Mouse (Mus musculus) mature B cell (primary cell): ENCODE measurements around the gene Rab28.

Experiments
- in situ Hi-C: fragments of 300-500 bp; cut with MboI; formaldehyde crosslinking; loops from 2 replicates; pipeline ENCODE4 v1.14.3; 2019

Rab28 gene

DNA sequence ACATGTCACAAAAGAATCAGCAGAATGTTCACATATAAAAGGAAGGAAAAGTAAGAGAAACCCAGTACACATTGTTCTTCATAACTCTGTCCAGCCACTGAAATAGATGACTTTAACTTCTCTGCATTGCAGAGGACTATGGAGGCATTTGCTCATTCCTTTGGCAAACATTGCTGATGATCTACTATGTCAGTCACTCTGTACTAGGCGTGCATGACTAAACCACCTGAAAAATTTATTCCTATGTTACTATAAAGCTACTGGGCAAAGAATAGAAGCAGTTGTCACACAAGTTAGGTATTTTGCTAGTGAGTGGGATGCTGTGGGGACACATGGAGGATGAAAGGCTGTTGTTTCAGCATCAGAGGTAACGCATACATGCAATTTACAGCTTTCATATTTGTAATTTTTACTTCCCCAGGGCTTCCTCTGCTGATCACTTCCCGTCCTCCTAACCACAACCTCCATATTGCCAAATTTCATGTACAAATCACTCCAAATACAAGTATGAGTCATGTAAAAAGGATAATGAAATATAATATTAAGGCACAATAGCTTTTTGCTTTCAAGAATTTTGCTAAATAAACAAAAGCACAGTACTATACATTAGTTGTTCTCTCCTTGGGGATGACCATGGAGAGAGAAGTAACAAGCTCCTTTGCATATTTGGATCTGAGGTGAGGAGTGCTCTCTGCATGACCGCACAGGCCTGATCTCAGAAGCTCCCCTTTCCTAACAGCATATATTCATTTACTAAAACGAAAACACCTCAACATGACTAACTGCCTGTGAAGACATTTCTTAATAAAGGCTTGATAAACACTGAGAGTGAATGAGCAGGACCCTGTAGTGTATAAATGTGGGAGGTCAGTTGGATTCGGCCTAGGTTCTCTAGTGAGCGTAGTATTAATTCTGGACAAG, 80.5 kb downstream of the Rab28 start:
- in situ Hi-C loops, result no loop called here

DNA sequence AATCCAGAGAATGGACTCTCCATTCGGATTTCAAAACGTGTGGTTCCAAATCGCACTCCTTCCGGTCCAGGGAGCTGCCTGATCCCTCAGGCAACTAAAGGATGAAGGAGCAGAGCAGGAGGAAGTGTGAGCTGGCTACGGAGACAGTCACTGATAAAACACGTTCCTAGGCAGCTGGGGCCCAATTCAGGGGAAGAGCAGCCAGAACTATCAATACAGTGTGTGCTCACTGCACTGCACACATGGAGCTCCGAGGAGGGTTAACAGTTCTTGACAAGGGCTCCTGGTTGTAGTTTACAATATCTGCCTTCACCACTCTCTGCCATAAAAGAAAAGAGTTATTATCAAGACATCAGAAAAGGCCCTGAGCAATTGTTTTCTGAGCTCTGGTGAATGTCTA, 82.4 kb downstream of the Rab28 start:
- in situ Hi-C loops, result no loop called here

DNA sequence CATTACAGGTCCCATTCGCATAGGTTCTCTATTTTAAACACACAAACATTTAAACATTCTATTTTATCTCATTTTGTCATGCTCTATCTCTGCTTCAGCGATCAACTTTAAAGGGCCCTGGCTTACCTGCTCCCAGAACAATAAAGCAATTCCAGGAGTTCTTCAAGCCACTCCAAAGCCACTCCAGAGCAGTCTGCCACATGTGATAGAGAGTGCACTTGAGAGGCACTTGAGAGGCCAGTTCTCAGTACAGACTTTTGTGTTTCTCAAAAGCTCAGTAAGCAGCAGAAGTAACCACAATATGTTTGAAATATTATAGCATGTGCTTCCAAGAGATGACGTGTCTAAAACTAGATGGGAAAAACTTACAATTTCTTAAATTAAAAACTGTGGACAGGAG, 86.2 kb downstream of the Rab28 start:
- in situ Hi-C loops, result no loop called here

DNA sequence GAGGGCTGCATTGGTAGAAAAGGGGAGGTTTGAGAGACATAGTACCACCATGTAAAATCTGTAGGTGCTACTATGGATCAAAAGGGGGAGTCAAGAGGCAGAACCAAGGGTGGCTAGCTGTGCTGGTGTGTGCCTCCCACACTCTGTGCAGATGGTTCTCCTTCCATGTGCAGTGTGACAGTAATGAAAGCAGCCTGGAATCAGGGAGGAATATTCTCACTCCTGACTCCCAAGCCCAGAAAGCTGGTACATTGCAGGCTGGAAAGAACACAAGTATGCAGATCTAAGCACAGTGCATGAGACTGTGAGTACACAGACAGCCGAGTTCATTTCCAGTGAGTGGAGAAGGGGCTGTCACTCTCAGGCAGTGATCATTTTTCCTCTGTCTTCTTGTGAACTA, 89.0 kb downstream of the Rab28 start:
- in situ Hi-C loops, result no loop called here

DNA sequence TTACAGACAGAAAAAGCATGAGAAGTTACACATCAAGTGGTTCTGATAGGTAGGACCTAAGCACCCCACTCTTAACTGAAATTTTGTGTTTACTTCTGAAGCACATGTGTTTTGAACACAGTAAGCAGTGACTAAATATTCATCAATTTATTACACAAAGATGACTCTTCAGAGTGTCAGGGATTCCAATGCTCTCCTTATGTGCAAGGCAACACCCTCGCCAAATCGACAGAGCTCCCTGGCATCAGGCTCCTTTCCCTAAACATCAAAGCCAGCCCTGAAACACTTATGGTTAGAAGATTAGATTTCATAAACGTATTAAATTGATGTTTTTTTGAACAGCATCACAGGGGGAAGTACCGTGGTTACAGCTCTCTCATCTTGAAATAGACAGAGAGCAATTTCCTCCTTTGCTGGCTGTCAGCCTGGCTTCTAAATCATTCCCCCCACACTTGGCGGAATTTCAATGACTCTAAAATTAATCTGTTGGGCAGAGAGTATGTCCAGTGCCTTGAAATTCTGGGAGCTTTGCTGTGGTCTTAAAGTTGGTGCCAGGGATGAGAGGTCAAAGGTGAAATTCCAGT, 97.4 kb downstream of the Rab28 start:
- in situ Hi-C loops, result no loop called here

DNA sequence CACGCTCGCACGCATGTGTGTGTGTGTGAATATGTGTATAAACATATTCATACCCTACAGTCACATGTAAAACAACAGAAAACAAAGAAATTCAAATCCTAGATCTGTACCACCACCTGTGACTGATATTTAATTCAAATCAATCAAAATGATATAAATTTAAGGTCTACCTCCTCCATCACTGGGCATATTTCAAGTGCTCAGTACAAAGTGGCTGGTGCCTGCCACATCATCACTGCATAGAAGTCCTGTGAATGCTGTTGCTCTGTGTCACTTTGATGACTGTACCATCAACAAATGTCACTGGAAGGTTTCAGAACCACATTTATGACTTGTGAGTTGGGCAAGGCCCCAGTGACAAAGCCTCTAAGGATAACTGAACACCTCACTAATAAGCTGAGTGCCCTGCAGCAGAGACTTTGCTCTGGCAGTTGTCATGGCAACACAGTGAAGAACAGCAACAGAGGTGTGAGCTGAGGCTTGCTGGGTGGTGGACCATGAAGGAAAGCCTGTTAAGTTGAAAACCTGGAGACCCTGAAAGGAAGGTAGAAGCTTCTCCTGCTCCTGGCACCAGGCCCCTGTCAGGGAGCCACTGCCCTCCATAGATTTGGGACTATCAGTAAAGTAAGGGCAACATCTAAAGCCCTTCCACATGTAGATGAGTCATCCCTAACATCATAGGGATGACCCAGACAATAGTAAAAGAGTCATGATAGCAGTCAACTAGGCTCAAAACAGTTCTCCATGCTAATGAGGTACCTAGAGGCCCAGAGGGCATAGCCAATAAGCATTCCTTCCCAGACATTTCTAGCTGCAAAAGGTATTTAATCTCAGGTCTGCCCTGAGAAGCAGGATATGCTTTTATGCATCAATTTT, 111.5 kb downstream of the Rab28 start:
- in situ Hi-C loops, result no loop called here

DNA sequence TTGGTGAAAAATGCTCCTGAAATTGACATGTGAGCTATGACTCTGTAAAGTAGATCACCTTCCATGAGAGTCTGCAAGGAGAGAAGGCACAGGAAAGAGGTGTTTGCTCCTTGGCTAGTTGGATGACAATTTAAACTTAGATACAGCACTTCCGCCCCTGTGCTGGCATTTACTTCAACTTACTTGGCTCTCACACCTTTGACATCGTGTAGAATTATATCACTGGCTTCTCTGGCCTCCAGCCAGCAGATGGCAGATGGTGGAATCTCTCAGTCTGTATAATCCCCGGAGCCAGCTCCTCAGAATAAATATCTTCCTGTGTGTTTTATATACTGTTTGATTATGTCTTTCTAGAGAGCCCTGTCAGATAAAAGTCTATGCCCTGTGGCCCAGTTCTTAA, 112.8 kb downstream of the Rab28 start:
- in situ Hi-C loops, result no loop called here

DNA sequence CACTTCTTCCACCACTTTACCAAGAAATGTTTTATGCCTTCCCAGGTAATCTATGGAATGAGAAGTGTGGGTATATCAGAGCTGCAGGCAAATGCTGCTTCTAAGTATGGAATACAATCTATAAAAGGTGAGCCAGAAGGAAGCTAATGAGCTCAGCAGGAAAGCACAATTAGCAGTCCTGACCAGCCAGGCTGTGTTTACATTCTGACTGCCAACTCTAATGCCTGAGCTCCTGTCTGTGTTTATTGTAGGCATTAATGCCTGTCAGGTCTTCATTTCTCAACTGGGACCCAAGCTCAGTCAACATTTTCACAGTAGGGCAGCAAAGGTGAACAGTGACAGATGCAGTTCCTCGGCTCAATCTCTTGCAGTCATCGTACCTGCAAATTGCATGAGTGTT, 129.9 kb downstream of the Rab28 start:
- in situ Hi-C loops, result no loop called here
